Mouse (Mus musculus) liver, embryonic 13.5 days (tissue): ENCODE measurements around the gene Lama4. TPM values are rescaled to one million over a fixed set of nuclear protein-coding genes. Genes with fewer than 3 reads are reported as not detected.

Experiments
- ATAC-seq: fragments of 200-750 bp; cut with Nextera tagmentation; 2 replicates; pipeline ENCODE4 v1.8.0; 2017; ENCODE audit warnings: low read depth, mild to moderate bottlenecking, moderate number of reproducible peaks, moderate library complexity
- DNase-seq: peaks from one replicate; pipeline ENCODE4 v3.0.0; 2022
- H3K27ac ChIP-seq: fragments of 300-500 bp; sonication (generic); 2 replicates; pipeline ENCODE4 v1.5.1; 2015; ENCODE audit warnings: moderate library complexity, mild to moderate bottlenecking, inconsistent platforms
- H3K27me3 ChIP-seq: fragments of 300-500 bp; sonication (generic); 2 replicates; pipeline ENCODE4 v1.6.1; 2015; ENCODE audit warnings: mild to moderate bottlenecking, inconsistent platforms
- H3K36me3 ChIP-seq: fragments of 300-500 bp; sonication (generic); 2 replicates; pipeline ENCODE4 v1.6.1; 2015; ENCODE audit warnings: mild to moderate bottlenecking, inconsistent platforms
- H3K4me1 ChIP-seq: fragments of 300-500 bp; sonication (generic); replicated peaks from 2 replicates; pipeline ENCODE4 v1.6.1; 2015; ENCODE audit warnings: inconsistent platforms
- H3K4me2 ChIP-seq: fragments of 300-500 bp; sonication (generic); 2 replicates; pipeline ENCODE4 v1.6.1; 2015; ENCODE audit warnings: inconsistent platforms, mild to moderate bottlenecking, moderate library complexity
- H3K4me3 ChIP-seq: fragments of 300-500 bp; sonication (generic); replicated peaks from 2 replicates; pipeline ENCODE4 v1.5.1; 2015; ENCODE audit warnings: mild to moderate bottlenecking, inconsistent platforms
- H3K9ac ChIP-seq: fragments of 300-500 bp; sonication (generic); 2 replicates; pipeline ENCODE4 v1.6.1; 2015; ENCODE audit warnings: mild to moderate bottlenecking, inconsistent platforms
- H3K9me3 ChIP-seq: fragments of 300-500 bp; sonication (generic); replicated peaks from 2 replicates; pipeline ENCODE4 v1.6.1; 2016; ENCODE audit warnings: inconsistent platforms
- WGBS: fragments of 180-500 bp; shearing (Covaris S2); methylation state at CpG from one replicate; pipeline ENCODE4 v1.1.7; 2015; ENCODE audit not compliant: insufficient replicate concordance; 5-methylcytosine and 5-hydroxymethylcytosine counted together
- polyA plus RNA-seq: library from polyadenylated mRNA; unstranded; fragments of >200 nt; fragmentation: Nextera tagmentation; extraction: Ambion mirVana; gene quantifications from 2 replicates; pipeline ENCODE4 v1.2.1, GENCODE M21; 2015

The Lama4 gene
- polyA plus RNA-seq, 1 experiment from 2014 or later: 1.4 TPM

DNA sequence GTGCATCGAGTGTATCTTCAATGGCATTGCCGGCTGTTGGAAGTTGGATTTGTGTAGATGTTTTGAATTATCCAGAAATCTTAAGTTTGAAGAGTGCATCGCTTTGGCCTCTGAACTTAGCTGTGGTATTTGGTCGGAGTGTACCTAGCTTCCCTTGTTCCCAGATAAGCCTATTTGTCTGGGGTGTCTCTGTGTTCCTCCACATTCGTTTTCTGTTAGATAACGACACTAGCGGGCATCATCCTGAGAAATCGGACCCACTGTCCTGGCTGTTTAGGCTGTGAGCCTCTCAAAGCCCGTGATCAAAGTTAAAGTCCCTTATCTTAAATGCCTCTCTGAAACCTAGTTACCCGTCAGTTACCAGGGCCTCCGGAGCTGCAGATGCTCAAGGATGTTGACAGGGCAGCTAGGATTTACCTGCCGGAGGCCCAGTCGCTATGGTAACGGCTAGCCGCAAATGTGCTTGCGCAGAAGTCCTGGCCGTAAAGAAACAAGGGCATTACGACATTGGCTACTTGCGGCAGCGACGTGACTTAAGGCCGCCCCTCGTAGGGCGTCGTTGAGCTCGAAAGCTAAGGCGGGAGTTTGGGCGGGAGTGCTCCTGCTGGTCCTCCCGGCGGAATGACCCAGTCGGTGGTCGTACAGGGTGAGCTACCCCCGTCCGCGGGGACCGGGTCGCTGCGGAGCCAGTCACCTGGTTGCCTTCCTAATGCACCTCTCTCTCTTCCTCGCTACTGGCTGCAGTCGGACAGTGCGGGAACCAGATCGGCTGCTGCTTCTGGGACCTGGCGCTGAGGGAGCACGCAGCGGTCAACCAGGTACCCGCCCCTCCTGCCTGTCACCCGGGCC lies 168.4 kb downstream of the Lama4 start, which contains the start of the genes Fam229b and Tube1:
Gene Fam229b, minus strand, starts transcription at position 453 of the 849 bp plus-strand sequence.
Gene Tube1, plus strand, starts transcription at position 515 of the 849 bp plus-strand sequence.
- no peak within 1 kb of the TSS; the same call in 1 of the 2 replicates for H3K27ac ChIP-seq
- peaks cover 16% of the 10 kb centered on the region for H3K36me3 ChIP-seq
- ATAC-seq (peak; percentile 87), DNase-seq (peak; percentile 83)
- peak within 1 kb of the TSS; percentile 77 for H3K4me3 ChIP-seq
- H3K27me3 ChIP-seq: no peaks in the 10 kb centered on the region
- H3K9me3 ChIP-seq: no peaks in the 10 kb centered on the region
- H3K4me1 ChIP-seq: peaks cover 14% of the 10 kb centered on the region
- peak within 1 kb of the TSS; percentile 80 for H3K9ac ChIP-seq
- WGBS: 4% methylated on average over 47 of the region's 47 CpGs
- peak within 1 kb of the TSS; percentile 84 for H3K4me2 ChIP-seq

DNA sequence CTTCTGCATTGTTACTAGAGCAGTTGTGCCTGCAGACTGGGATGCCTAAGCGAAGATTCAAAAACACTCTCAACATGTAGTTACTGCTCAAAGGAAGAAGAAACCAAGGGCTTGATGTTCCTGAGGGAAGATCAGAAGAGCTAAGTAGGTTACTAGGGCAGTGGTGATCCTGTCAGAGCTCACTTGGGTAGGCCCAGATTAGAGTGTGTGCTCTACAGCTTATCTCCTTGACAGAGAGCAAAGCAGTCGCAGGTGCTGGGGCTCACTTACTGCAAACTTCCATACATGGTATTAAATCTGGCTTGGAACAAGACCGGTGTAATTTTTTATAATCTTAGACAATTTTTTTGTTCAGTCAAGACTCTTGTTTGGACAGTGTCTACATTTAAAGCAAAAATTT lies 172.5 kb downstream of the Lama4 start:
- H3K36me3 ChIP-seq: peaks cover 42% of the 10 kb centered on the region
- no peaks in the 10 kb centered on the region for H3K27me3 ChIP-seq
- H3K9me3 ChIP-seq: no peaks in the 10 kb centered on the region
- H3K9ac ChIP-seq: no peak overlapping the region
- DNase-seq (no peak), ATAC-seq (no peak)
- H3K27ac ChIP-seq: no peak overlapping the region
- H3K4me1 ChIP-seq: peaks cover 25% of the 10 kb centered on the region
- WGBS: 65% methylated on average over 3 of the region's 3 CpGs
- H3K4me2 ChIP-seq: no peak overlapping the region
- no peak overlapping the region for H3K4me3 ChIP-seq

DNA sequence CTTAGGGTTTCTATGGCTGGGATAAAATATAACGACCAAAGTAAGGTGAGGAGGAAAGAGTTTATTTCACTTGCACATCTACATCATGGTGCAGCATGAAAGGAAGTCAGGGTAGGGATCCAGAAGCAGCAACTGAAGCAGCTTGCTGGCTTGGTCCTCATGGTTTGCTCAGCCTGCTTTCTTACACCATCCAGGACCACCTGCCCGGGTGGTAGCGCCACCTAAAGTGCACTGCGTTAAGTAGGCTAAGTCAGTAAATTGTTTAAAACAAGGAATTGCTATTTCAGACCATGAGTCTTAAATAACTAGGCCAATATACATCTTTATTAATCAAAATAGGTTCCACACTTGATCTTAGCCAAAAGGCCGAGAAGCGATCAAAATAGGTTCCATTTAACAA lies 173.4 kb downstream of the Lama4 start:
- no peak for ATAC-seq

GRCm38 (mm10) chr10:39140843-39141242 lies 175.5 kb downstream of the Lama4 start:
- H3K27me3 ChIP-seq: no peaks in the 10 kb centered on the region
- no peak overlapping the region for H3K27ac ChIP-seq
- WGBS: 86% methylated on average over 14 of the region's 14 CpGs
- ATAC-seq: no peak
- no peak overlapping the region for H3K4me2 ChIP-seq
- H3K9me3 ChIP-seq: no peaks in the 10 kb centered on the region
- no peak overlapping the region for H3K4me3 ChIP-seq
- peaks cover 58% of the 10 kb centered on the region for H3K36me3 ChIP-seq
- peaks cover 10% of the 10 kb centered on the region for H3K4me1 ChIP-seq
- no peak overlapping the region for H3K9ac ChIP-seq
- no peak for DNase-seq

More for the DNA sequence above, 173.4 kb downstream of the Lama4 start:
- Histone ChIP-seq H3K4me3 (no peak overlapping the region), H3K4me1 (peaks cover 20% of the 10 kb centered on the region), H3K36me3 (peaks cover 44% of the 10 kb centered on the region), H3K9me3 (no peaks in the 10 kb centered on the region), H3K27ac (no peak overlapping the region), H3K27me3 (no peaks in the 10 kb centered on the region), H3K9ac (no peak overlapping the region), H3K4me2 (no peak overlapping the region)
- 81% methylated on average over 6 of the region's 6 CpGs for WGBS
- DNase-seq: no peak

- 84% methylated on average over 2 of the region's 2 CpGs for WGBS
- Histone ChIP-seq H3K9ac (no peak overlapping the region), H3K36me3 (peaks cover 63% of the 10 kb centered on the region), H3K27me3 (no peaks in the 10 kb centered on the region), H3K4me3 (no peak overlapping the region), H3K9me3 (no peaks in the 10 kb centered on the region), H3K27ac (no peak overlapping the region), H3K4me1 (peaks cover 10% of the 10 kb centered on the region), H3K4me2 (no peak overlapping the region)
- no peak for DNase-seq
- ATAC-seq: peak; percentile 65
These were observed 176.1 kb downstream of the Lama4 start for GRCm38 (mm10) chr10:39141401-39141800.

DNA sequence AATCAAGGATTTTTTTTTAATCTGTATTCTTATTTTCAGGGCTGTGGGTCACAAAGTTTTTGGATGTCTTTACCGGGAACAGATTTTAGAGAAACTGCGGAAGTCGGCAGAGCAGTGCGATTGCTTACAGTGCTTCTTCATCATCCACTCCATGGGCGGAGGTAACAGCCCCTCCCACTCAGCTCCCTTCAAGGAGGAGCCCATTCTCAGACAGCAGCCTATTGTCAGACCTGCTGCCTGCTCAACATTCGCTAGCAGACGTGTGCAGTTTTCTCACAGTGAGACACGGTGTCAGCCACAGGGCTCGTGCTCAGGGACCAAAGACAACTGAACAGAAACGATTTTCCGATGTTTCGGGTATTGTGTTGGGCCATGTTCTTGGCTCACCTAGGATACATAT lies 176.9 kb downstream of the Lama4 start:
- no peak overlapping the region for H3K4me2 ChIP-seq
- 91% methylated on average over 12 of the region's 12 CpGs for WGBS
- H3K27ac ChIP-seq: no peak overlapping the region
- DNase-seq: no peak
- H3K27me3 ChIP-seq: no peaks in the 10 kb centered on the region
- H3K9me3 ChIP-seq: no peaks in the 10 kb centered on the region
- H3K4me3 ChIP-seq: no peak overlapping the region
- no peak overlapping the region for H3K9ac ChIP-seq
- H3K36me3 ChIP-seq: peaks cover 60% of the 10 kb centered on the region
- ATAC-seq: no peak
- peaks cover 10% of the 10 kb centered on the region for H3K4me1 ChIP-seq

DNA sequence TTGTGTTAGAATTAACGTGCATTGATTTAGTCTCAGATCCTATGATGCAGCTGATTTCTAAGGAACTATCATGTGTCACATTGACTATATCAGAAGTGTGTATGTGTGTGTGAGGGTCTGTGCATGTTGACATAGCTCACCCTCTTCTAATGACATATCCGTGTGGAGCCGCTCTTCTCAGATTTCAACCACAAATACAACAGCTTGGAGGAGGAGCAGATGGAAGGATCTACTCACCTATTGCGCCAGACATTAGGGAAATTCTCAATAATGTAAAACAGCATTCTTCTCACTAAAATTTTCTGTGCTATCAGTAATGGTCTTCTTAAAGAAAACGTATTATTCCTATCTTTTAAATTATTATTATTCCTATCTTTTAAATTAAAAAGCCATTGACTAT lies 191.4 kb downstream of the Lama4 start:
- 73% methylated on average over 5 of the region's 5 CpGs for WGBS
- no peak for ATAC-seq
- H3K27ac ChIP-seq: no peak overlapping the region

DNA sequence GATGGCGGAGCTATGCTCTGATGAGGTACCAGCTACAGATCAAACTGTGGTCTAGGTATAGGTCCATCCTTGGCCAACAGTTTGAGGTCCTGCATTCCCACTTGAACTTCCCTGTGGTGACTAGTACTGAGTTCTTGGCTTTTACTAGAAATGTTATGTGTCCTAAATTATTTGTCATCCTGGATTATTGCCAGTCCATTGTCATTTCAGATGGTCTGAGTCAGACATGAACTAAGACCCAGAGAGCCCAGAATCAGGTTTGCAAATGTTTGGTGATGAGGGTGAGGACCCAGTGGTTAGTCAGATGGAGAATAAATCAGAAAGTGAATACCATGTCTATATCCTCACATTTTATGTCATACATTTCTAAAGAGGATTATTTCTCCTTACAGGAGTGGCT lies 192.0 kb downstream of the Lama4 start:
- Histone ChIP-seq H3K36me3 (no peaks in the 10 kb centered on the region), H3K4me2 (no peak overlapping the region), H3K4me3 (no peak overlapping the region), H3K4me1 (no peaks in the 10 kb centered on the region), H3K9me3 (no peaks in the 10 kb centered on the region), H3K9ac (no peak overlapping the region), H3K27ac (no peak overlapping the region), H3K27me3 (no peaks in the 10 kb centered on the region)
- WGBS: 68% methylated on average over 1 of the region's 1 CpGs
- DNase-seq (no peak), ATAC-seq (no peak)

More for the DNA sequence above, 191.4 kb downstream of the Lama4 start:
- Histone ChIP-seq H3K4me2 (no peak overlapping the region), H3K27me3 (no peaks in the 10 kb centered on the region), H3K4me1 (no peaks in the 10 kb centered on the region), H3K9ac (no peak overlapping the region), H3K4me3 (no peak overlapping the region), H3K9me3 (no peaks in the 10 kb centered on the region), H3K36me3 (no peaks in the 10 kb centered on the region)
- no peak for DNase-seq

- H3K27me3 ChIP-seq: no peaks in the 10 kb centered on the region
- H3K27ac ChIP-seq: no peak overlapping the region
- DNase-seq (no peak), ATAC-seq (no peak)
- H3K9ac ChIP-seq: no peak overlapping the region
- H3K9me3 ChIP-seq: no peaks in the 10 kb centered on the region
- whole genome bisulfite sequencing: 57% methylated on average over 12 of the region's 12 CpGs
- no peaks in the 10 kb centered on the region for H3K36me3 ChIP-seq
- no peak overlapping the region for H3K4me2 ChIP-seq
- no peak overlapping the region for H3K4me3 ChIP-seq
- H3K4me1 ChIP-seq: no peaks in the 10 kb centered on the region
These were observed 193.0 kb downstream of the Lama4 start for GRCm38 (mm10) chr10:39158306-39158705.

Other genes starting within 250 kb of the Lama4 start
- gene Rfpl4b, start 143.7 kb upstream of the Lama4 start, polyA plus RNA-seq: not detected in 2 replicates
- 1.2 and 1.3 TPM in 2 replicates for gene Fam229b, start 168.4 kb downstream of the Lama4 start, polyA plus RNA-seq
- 5.9 and 7.6 TPM in 2 replicates for gene Tube1, start 168.5 kb downstream of the Lama4 start, polyA plus RNA-seq
- gene Ccn6, start 198.3 kb downstream of the Lama4 start, polyA plus RNA-seq: 0.13 TPM in 1 of 2 replicates, not detected in the other